Mouse (Mus musculus): ENCODE data around the gene Eef2k. TPM values are rescaled to one million over a fixed set of nuclear protein-coding genes. Genes with fewer than 3 reads are reported as not detected.
A peak's percentile ranks its signal among the peaks of the same experiment; 100 is the strongest.

Gene Eef2k
- total RNA-seq (2015) (7.5 and 11.1 TPM in 2 replicates), total RNA-seq (2017) (23.5 and 26.1 TPM in 2 replicates)

DNA sequence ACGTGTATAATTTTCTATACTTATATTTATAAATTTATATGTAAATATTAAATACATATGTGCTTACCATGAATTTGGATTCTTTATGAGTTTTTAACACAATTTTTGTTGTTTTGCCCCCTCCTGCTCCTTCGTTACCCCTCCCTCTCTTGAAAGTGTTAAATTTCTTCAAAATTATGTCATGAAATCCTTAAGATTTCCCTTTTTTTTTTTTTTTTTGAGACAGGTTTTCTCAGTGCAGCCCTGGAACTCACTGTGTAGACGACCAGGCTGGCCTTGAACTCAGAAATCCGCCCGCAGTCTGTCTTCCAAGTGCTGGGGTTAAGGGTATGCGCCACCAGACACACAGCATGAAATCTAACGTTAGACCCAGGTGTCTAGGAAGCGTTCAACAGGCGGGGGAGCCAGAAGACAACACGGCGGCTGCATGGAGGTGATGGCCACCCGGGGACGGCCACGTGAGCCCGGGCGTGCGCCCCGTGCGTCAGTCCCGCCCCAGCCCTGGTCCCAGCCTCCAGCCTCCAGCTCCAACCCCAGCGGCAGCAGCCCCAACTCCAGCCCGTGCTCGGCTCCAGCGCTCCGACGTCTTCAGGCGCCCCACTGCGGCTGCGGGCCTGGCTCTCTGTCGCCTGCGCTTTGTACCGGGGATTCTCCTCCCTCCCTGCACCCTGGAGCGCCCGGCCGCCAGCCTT lies at the start of gene Eef2k:
Gene Eef2k, plus strand, starts transcription at position 487 of the 692 bp plus-strand sequence.
- ATAC-seq (ENCODE audit: poor library complexity, severe bottlenecking) = peak; percentile 85

DNA sequence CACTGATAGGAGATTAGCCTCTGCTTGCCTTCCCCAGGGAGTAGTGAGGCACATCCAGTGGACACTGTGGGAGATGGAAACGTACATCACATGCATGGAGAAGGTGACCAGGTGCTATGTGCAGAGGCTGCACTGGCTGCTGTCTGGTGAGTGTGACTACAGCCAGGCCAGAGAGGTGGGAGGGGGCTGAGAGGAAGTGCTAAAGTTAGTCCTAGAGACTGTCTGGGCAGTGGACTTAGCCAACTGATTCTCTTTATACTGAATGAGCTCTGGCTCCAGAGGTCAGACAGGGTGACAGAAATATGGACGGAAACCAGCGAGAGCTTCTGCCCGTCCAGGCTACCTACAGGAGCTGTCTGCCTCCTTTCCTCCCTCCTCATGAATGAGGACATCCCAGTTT lies 47.1 kb upstream of the Eef2k start:
- ATAC-seq (ENCODE audit: poor library complexity, severe bottlenecking) = no peak

DNA sequence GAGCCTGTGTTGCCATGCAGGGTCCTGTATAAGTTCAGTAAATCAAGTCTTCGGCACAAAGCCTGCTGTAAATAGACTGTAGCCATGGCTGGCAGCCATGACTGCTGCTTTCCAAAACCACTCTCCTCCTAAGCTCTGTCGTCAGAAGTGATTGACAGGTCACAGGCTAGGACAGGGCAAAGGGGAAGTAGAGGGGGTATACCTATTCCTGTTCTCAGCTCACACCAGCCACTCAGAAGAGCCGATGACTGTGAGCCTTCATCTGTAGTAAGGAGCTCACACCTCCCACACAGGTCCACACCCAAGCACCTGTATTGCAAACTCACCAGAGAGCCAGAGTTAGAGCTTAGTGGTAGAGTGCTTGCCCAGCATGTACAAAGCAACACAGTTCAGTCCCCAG lies 46.3 kb upstream of the Eef2k start:
- no peak for ATAC-seq (ENCODE audit: poor library complexity, severe bottlenecking)

DNA sequence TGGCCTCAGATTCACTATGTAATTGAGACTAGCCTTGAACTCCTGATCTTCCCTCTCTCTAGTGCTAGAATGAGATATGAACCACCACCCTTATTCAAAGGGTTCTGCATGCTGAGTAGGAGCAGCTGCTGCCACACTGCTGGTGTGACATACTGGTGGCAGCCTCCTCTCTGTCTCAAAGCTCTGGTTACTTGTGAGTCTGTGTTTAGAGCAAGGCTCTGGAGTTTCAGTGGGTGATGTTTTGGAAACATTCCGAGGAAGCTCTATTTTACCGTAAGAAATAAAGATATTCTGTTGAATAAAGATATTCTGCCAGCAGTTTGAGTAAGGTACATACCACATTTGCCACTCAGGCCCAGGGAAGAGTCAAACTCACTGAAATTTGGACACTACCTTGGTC lies 39.4 kb upstream of the Eef2k start:
- ATAC-seq (ENCODE audit: poor library complexity, severe bottlenecking) = no peak

DNA sequence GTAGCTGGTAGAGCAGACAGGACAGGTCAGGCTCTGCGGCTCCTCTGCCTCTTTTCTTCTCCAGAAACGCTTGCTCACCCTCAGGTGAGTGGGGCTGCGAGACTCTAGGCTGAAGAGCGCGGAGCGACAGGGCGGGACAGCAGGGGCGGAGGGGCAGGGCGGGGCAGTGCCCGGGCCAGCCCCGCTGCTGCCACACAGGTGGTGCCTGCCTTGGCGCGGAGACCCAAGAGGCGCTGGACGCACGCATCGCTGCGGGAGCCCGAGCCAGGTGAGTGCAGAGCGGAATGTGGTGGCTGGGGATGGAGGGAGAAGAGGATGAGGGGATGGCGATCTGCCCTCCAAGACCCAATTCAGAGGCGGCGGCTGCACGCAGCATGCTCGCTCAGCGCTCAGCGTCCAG lies 32.9 kb upstream of the Eef2k start:
- no peak for ATAC-seq (ENCODE audit: poor library complexity, severe bottlenecking)

DNA sequence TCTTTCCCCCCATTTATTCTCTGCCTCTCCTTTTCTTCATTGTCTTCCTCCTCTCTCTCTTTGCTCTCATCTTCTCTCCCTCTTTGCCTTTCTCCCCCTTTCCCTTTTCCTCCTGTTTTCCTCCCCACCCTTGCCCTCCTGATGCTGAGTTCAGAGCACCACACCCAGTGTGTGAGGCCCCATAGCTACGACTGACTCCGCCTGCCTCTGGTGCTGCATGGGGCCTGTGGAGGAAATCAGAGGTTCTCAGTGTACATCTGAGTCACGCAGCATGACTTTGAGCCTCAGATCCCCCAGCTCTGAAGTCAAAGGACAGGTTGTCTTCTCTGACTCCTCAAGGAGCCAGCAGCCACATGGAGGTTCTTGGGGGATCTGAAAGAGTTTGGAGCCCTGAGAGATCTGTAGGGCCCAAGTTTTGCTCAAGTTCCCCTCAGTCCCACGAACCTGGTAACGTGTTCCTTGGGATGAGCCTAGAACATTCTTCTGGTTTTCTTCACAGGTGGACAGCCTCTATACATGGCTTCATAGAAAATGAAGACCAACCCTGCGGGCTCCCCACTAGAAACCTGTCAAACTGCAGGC lies 30.7 kb upstream of the Eef2k start, which contains the start of gene Gm5737:
Gene Gm5737, plus strand, starts transcription at position 532 of the 582 bp plus-strand sequence.
- ATAC-seq (ENCODE audit: poor library complexity, severe bottlenecking) = no peak

DNA sequence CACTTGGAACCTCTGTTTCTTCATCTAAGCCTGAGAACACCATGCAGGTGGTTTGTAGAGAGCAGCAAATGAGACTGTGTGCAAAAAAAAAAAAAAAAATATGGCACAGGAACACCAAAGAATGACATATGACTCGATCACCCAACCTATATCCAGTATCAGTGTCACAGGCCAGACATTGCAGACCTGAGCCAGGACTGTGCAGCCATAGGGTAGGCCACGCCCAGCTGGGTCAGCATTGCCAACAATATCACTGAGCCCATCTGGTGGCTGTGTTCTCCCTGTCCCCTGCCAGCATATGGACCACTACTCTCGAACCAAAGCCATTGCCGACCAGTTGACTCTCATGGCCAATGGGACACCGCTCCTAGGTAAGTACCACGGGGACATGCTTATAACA lies 25.1 kb upstream of the Eef2k start:
- no peak for ATAC-seq (ENCODE audit: poor library complexity, severe bottlenecking)

DNA sequence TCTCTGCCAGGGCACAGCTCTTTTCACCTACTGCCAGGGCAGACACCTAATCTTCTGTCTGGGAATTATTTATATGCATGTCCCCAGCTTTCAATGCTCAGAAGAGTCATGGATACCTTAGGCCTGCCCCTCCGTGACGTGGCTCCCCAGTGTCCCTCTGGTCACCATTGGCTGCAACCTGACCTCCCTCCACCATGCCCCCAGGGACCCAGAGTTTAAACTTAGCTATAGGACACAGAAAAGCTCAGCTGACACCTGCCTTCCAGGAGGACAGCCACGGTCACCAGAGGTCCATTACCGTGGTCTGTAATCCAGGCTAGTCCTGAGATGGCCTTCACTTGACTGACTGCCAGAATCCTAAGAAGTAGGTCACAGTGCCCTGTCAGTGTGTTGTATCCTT lies 23.2 kb upstream of the Eef2k start:
- no peak for ATAC-seq (ENCODE audit: poor library complexity, severe bottlenecking)

DNA sequence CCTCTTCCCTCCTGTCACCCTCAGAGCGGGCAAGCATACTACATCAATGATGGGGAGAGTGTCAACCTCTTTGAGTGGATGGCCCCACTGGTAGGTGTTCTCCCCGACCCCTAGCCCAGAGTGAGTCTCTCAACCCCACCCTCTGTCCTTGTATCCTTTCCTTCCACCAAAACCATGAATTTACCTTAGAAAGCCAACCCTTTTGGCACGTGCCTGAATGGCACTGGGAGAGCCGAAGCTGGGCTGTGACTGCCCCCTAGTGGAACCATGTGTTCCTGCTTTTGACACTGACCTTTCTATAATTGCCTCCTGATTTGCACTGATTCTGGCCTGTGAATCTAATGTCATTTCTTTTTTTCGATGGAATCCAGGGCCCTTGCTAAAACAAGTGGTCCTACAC lies 19.4 kb upstream of the Eef2k start:
- peak; percentile 82 for ATAC-seq (ENCODE audit: poor library complexity, severe bottlenecking)

DNA sequence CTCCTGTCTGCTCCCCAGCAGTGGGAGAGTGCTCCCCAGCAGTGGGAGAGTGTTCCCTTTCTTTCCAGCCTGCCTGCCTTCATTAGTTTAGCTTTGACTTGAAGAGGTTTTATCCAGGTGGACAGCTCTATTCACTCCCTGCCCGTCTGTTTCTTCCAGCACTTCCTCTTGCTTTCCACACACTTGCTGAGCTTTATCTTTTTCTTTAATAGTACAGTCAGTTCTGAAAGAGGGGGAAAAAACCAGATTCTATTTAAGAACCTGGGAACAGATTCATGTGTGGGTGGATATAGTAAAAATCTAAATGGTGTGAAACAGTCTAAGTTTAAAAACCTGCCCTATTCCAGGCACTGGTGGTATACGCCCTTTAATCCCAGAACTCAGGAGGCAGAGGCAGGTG lies 17.5 kb upstream of the Eef2k start:
- ATAC-seq (ENCODE audit: poor library complexity, severe bottlenecking) = no peak

DNA sequence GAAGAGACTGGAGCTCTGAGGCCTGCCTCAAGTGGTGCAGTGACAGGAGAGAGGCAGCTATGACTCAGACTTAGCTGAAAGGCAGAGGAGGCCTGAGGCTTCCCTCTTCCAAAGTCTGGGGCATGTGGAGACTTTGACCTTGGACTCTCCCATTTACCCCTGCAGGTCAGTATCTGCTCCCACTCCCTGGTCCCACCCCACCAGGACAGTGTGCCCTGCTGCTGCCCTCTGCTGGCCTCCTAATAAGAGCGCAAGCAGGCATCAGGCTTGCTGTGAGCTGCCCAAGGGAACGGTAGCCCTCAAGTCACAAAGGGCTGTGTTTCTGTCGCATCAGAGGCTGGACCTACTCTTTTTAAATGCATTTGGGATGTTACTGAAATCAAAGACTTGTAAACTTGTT lies 16.2 kb upstream of the Eef2k start:
- peak; percentile 41 for ATAC-seq (ENCODE audit: poor library complexity, severe bottlenecking)

DNA sequence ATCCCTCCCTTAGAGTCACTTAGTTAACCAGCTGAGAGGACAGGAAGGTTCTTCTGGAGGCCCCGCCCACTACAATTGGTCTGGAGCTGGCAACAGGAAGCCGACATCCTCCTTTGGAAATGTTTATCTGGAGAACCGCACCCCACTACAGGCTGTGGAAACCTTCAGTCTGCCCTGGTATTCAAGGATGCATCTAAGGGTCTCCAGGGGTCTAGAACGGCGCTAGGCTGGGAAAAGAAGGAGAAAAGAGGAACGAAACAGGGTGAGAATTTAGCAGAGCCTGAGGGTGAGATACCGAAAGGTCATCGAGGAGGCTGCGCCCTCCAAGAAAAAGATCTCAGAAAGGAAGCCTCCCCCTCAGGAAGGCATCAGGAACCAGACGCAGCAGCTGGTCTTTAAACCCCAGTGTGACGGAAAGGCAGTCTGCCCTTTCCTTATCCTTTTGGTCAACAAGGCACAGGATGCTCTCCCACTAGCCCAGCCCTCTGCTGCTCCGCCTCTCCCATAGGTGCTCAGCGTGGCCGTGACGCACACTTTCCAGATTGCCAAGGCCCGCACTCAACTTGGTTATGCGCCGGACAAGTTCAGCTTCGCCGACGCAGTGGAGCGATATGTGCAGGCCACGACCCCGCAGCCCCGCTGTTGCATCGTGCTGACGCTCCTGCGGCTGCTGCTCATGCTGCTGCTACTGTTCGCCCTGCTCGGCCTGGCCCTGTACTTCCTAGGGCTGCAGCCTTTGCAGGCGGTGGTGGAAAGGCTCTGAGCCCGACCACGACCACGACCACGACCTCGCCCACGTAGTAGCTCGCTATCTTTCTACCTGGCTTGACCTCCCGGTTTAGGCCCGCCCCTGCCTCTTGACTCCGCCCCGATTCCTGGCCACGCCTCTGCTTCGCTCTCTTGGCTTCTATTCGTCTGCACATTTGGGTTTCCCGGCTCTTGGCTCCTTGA lies 11.9 kb upstream of the Eef2k start:
- peak; percentile 20 for ATAC-seq (ENCODE audit: poor library complexity, severe bottlenecking)

DNA sequence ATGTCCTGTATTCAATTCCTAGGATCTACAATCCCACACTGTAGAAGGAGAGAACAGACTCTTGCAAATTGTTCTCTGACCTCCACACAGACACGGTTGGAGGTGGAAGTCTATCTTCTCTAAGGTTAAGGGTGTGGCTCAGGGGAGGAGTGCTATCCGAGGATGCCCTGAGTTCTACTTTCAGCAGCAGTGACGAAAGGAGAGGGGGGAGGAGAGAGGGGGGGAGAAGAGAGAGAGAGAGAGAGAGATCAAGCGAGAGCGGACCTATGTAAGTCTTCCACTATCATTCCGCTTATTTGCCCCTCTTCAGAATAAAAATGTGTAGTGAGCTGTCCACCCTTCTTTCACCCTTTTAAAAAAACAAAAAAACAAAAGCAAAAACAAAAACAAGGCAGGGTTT lies 8.2 kb upstream of the Eef2k start:
- ATAC-seq (ENCODE audit: poor library complexity, severe bottlenecking) = peak; percentile 16; the same call in 1 of the 2 replicates

DNA sequence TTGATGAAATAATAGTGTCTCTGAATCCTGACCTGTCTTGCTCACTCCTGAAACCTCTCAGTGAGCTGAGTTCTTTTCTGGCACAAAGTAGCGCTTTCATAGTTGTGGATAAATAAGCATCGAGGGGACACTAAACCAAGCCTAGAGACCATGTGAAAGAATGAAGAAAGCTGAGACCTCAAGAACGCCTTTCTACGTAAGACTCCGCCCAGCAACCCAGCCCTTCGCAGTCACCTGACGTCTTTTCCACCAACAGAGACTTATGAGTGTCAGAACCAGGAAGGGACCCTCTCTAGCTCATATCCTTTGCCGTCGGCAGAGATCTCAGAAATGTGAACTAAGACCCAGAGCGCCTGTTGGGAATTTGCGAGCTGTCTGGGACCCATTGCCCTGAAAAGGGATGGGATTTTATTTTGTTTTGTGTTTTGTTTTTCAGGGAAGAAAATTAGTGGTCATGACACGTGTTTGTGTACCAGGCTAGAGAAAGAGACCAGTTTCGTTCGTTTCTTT lies 7.7 kb upstream of the Eef2k start:
- ATAC-seq (ENCODE audit: poor library complexity, severe bottlenecking) = peak; percentile 61

DNA sequence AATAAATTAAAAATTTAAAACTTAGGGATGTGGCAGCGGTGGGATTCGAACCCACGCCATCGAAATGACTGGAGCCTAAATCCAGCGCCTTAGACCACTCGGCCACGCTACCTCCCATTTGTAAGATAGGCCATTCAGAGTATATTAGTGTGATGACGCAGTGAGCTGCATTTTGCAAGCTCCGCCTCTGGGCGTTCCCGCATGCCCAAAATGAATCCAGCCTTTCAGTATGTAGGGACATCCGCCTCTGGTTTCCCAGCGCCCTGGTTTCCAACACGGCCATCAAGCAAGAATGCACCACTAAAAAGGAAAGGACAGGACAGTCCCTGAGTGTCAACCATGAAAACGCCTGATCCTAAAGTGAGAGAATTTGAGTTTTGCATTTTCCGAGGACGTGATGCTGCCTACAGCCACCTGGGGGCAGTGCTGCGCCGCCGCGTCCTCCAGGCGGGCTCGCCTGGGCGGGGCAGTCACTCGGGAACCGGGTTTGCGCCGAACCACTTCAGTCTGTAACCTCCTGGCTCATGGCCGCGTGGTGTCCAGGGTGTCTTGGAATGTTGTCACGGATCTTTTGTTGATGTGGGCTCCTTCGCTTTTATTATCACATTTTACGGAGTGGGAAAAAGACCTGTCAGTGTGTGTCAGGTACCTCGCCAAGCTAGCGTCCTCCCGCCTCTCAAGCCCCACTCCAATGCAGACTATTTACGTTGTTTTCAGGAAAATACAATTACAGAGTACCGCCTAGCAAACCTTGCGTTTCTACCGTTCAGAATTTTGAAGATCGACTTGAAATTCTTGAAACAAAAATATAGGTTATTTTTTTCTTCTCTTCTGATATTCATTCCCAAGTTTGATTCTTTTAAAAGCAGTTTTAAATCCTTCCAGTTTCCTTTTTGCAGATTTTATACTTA lies 6.9 kb upstream of the Eef2k start:
- peak; percentile 67 for ATAC-seq (ENCODE audit: poor library complexity, severe bottlenecking)

DNA sequence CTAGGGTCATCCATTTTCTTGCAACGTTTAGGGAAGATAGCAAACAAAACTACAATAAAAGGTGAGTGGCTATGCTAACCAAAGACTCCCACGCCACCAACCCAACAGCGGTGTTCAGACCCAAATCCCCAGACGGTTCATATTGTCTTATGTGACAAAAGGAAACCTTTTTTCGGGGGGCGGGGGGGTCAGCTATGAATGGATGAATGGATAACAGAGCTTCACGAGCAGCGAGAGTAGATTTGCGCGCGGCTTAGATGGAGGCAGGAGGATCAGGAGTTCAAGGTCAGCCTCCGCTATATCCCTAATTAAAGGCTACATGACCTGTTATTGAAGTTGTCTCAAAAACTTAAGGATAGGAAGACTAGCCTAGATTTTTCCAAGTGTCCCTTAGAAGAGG lies 6.3 kb upstream of the Eef2k start:
- no peak for ATAC-seq (ENCODE audit: poor library complexity, severe bottlenecking)

DNA sequence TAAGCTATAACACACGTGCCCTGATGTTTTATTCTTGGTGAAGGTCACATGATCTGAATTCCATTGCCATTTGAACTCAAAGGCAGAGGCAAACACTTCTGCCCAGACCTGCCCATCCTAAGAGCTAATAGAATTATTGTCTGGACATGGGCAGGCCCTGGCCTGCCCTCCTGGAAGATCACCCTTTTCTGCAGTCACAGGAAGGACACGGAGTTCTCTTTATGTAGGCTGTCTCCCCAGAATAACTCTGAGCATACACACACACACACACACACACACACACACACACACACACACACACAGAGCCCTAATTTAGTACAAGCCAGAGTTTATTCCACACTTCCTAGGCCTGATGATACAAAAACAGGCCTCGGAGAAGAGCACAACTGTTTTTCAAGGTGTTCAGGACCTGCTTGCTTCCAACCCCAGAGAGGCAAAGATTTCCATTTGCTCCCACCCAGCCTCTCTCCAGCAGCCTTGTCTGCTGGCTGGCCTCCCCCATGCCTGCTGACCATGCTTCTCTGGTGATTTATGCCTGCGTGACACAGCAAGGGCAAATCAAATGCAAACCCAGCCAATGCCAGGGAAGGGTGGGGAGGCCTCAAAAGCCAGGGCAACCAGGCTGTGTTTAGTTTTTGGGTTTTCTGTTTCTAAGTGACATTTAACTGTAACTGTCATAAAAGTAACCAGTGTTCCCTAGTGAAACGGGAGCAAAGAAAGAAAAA lies 4.0 kb upstream of the Eef2k start:
- no peak for ATAC-seq (ENCODE audit: poor library complexity, severe bottlenecking)

DNA sequence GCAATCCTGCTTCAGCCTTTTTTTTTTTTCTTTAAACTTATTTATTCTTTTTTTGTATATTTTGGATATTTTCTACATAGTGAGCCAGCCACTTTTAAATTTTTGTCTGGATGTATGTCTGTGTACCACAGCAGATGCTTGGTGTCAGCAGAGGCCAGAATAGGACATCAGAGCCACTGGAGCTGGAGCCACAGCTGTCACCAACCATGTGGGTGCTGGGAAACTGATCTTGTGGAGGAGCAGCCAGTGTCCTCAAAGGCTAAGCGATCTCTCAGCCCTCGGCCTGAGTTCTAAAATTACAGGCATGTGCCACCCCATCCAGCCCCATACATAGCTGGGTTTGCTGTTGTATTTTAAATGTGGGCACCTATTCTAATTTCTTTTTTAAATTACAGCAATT lies 2.8 kb upstream of the Eef2k start:
- ATAC-seq (ENCODE audit: poor library complexity, severe bottlenecking) = no peak

DNA sequence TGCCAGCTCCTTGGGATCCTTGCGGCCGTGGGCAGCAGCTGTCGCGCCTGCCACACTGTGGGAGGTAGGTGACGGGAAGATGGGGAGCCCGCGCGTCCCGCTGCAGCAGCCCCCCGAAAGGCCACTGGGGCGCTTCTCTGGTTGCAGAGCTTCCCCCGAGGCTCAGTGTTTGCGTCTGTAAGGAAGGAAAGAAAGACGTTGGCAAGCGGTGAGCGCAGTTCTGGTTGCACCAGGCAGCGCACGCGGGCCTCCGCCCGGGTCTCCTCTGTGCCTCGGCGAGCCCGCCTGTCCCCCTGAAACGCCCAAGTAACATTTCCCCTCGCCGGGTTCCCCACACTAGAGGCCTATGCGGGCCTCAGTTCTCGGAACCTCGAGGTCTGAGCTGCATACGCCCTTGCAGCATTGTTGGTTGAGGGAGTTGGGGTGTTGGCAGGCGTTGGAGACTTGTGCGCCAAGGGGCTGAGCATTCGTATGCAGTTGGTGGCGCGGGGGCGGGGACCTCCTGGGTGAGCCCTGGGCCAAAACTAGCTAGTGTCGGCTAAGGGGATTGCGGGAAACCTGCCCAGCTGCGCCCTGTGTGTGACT lies 498 bp downstream of the Eef2k start:
- peak; percentile 53 for ATAC-seq (ENCODE audit: poor library complexity, severe bottlenecking)

Measured in megakaryocyte, adult 5-6 weeks (primary cell).